Mouse (Mus musculus) MEL (cell line): ENCODE measurements around the gene Phtf1. TPM values are rescaled to one million over a fixed set of nuclear protein-coding genes. Genes with fewer than 3 reads are reported as not detected.

ENCODE experiments used
- DNase-seq: peaks from one replicate; pipeline ENCODE4 v3.0.0; 2011; ENCODE audit warnings: low read depth, low spot score
- H3K27ac ChIP-seq: 2 replicates; pipeline ENCODE4 v1.5.1; 2012; ENCODE audit warnings: low read depth, mild to moderate bottlenecking, control low read depth, low read length, moderate library complexity; ENCODE audit not compliant: control insufficient read depth
- H3K27me3 ChIP-seq, 2 experiments: fragments of 150-350 bp in 1 of 2; sonication (generic) in 1 of 2; 2 replicates each; pipeline ENCODE4 v1.6.1; 2012; ENCODE audit warnings: low read length in 2 of 2, mild to moderate bottlenecking in 2 of 2, improper control_type of control experiment in 1 of 2, moderate library complexity in 1 of 2; ENCODE audit not compliant: insufficient read depth in 2 of 2, control insufficient read depth in 1 of 2
- H3K36me3 ChIP-seq, 2 experiments: 2 replicates each; pipeline ENCODE4 v1.6.1; 2012 to 2014; ENCODE audit warnings: low read length in 2 of 2, improper control_type of control experiment in 1 of 2, inconsistent platforms in 1 of 2, mild to moderate bottlenecking in 1 of 2; ENCODE audit not compliant: insufficient read depth in 2 of 2, control insufficient read depth in 1 of 2
- H3K4me1 ChIP-seq, 2 experiments: fragments of 150-350 bp in 1 of 2; sonication (generic) in 1 of 2; 2 replicates each; pipeline ENCODE4 v1.6.1; 2012; ENCODE audit warnings: low read length in 2 of 2, improper control_type of control experiment in 1 of 2, mild to moderate bottlenecking in 1 of 2; ENCODE audit not compliant: insufficient read depth in 2 of 2, control insufficient read depth in 1 of 2
- H3K4me3 ChIP-seq, 2 experiments: fragments of 150-350 bp in 1 of 2; sonication (generic) in 1 of 2; 2 replicates each; pipeline ENCODE4 v1.5.1; 2012; ENCODE audit warnings: low read depth in 2 of 2, low read length in 2 of 2, mild to moderate bottlenecking in 2 of 2, moderate library complexity in 2 of 2, control low read depth in 1 of 2, improper control_type of control experiment in 1 of 2; ENCODE audit not compliant: control insufficient read depth in 1 of 2, insufficient read depth in 1 of 2
- H3K79me2 ChIP-seq: 2 replicates; pipeline ENCODE4 v1.6.1; 2012; ENCODE audit warnings: mild to moderate bottlenecking, low read length, moderate library complexity; ENCODE audit not compliant: control insufficient read depth, poor library complexity, insufficient read depth
- H3K9ac ChIP-seq: 2 replicates; pipeline ENCODE4 v1.6.1; 2012; ENCODE audit warnings: low read depth, mild to moderate bottlenecking, control low read depth, low read length, moderate library complexity; ENCODE audit not compliant: control insufficient read depth, poor library complexity, severe bottlenecking
- H3K9me3 ChIP-seq: fragments of 150-350 bp; sonication (generic); replicated peaks from 2 replicates; pipeline ENCODE4 v1.6.1; 2012; ENCODE audit warnings: mild to moderate bottlenecking, low read length, improper control_type of control experiment, moderate library complexity; ENCODE audit not compliant: insufficient read depth
- BHLHE40 ChIP-seq: IDR thresholded peaks from 2 replicates; pipeline ENCODE4 v1.6.1; 2012; ENCODE audit warnings: low read depth, mild to moderate bottlenecking, inconsistent platforms, low read length, improper control_type of control experiment, borderline replicate concordance
- CHD1 ChIP-seq: IDR thresholded peaks from 2 replicates; pipeline ENCODE4 v1.6.1; 2012; ENCODE audit warnings: low read depth, mild to moderate bottlenecking, inconsistent platforms, low read length, improper control_type of control experiment
- CTCF ChIP-seq, 3 experiments: IDR thresholded peaks in 2 of 3; conservative IDR thresholded peaks in 1 of 3; 2 replicates each; pipeline ENCODE4 v1.5.1; 2011 to 2012; ENCODE audit warnings: low read length in 3 of 3, low read depth in 2 of 3, mild to moderate bottlenecking in 2 of 3, improper control_type of control experiment in 1 of 3, inconsistent platforms in 1 of 3, mixed read lengths in 1 of 3, moderate library complexity in 1 of 3; ENCODE audit not compliant: control insufficient read depth in 1 of 3, insufficient read depth in 1 of 3, poor library complexity in 1 of 3, severe bottlenecking in 1 of 3
- EP300 ChIP-seq, 2 experiments: IDR thresholded peaks; 2 replicates each; pipeline ENCODE4 v1.6.1; 2011; ENCODE audit warnings: improper control_type of control experiment in 2 of 2, low read length in 2 of 2, low read depth in 1 of 2, mild to moderate bottlenecking in 1 of 2
- GABPA ChIP-seq: IDR thresholded peaks from 2 replicates; pipeline ENCODE4 v1.6.1; 2012; ENCODE audit warnings: low read depth, mild to moderate bottlenecking, inconsistent platforms, low read length, improper control_type of control experiment, moderate library complexity
- HCFC1 ChIP-seq: IDR thresholded peaks from 2 replicates; pipeline ENCODE4 v1.6.1; 2012; ENCODE audit warnings: low read depth, mild to moderate bottlenecking, inconsistent platforms, low read length, improper control_type of control experiment, moderate library complexity
- JUND ChIP-seq: IDR thresholded peaks from 2 replicates; pipeline ENCODE4 v1.6.1; 2011; ENCODE audit warnings: low read depth, mild to moderate bottlenecking, improper control_type of control experiment, low read length
- KAT2A ChIP-seq: conservative IDR thresholded peaks from 2 replicates; pipeline ENCODE4 v1.6.1; 2012; ENCODE audit warnings: low read depth, low read length, improper control_type of control experiment, inconsistent platforms
- MAFK ChIP-seq: IDR thresholded peaks from 2 replicates; pipeline ENCODE4 v1.6.1; 2011; ENCODE audit warnings: low read depth, mild to moderate bottlenecking, low read length, improper control_type of control experiment, borderline replicate concordance
- MEF2A ChIP-seq: IDR thresholded peaks from 2 replicates; pipeline ENCODE4 v1.6.1; 2014; ENCODE audit warnings: low read depth, mild to moderate bottlenecking, inconsistent platforms, low read length, improper control_type of control experiment; ENCODE audit not compliant: poor library complexity, insufficient replicate concordance, severe bottlenecking; ENCODE audit errors: extremely low read depth
- MYB ChIP-seq: IDR thresholded peaks from 2 replicates; pipeline ENCODE4 v1.6.1; 2011; ENCODE audit warnings: mild to moderate bottlenecking, low read depth, low read length, improper control_type of control experiment
- POLR2AphosphoS2 ChIP-seq: IDR thresholded peaks from 2 replicates; pipeline ENCODE4 v1.6.1; 2011; ENCODE audit warnings: low read length, improper control_type of control experiment
- SMC3 ChIP-seq: IDR thresholded peaks from 2 replicates; pipeline ENCODE4 v1.6.1; 2011; ENCODE audit warnings: low read depth, low read length, improper control_type of control experiment
- TAL1 ChIP-seq: IDR thresholded peaks from 2 replicates; pipeline ENCODE4 v1.6.1; 2012; ENCODE audit warnings: mild to moderate bottlenecking, inconsistent platforms, low read length, moderate library complexity, mixed read lengths
- TBP ChIP-seq: IDR thresholded peaks from 2 replicates; pipeline ENCODE4 v1.8.0; 2011; ENCODE audit warnings: low read depth, low read length, improper control_type of control experiment
- USF1 ChIP-seq: IDR thresholded peaks from 2 replicates; pipeline ENCODE4 v1.6.1; 2014; ENCODE audit warnings: low read depth, mild to moderate bottlenecking, inconsistent platforms, low read length, improper control_type of control experiment, moderate library complexity
- ZC3H11A ChIP-seq: IDR thresholded peaks from 2 replicates; pipeline ENCODE4 v1.6.1; 2012; ENCODE audit warnings: low read depth, mild to moderate bottlenecking, inconsistent platforms, low read length, improper control_type of control experiment
- ZKSCAN1 ChIP-seq: IDR thresholded peaks from 2 replicates; pipeline ENCODE4 v1.6.1; 2012; ENCODE audit warnings: low read depth, mild to moderate bottlenecking, inconsistent platforms, low read length, improper control_type of control experiment, moderate library complexity
- ZMIZ1 ChIP-seq: IDR thresholded peaks from 2 replicates; pipeline ENCODE4 v1.6.1; 2012; ENCODE audit warnings: low read depth, mild to moderate bottlenecking, inconsistent platforms, low read length, improper control_type of control experiment, moderate library complexity
- ZNF384 ChIP-seq: IDR thresholded peaks from 2 replicates; pipeline ENCODE4 v1.6.1; 2012; ENCODE audit warnings: low read depth, mild to moderate bottlenecking, inconsistent platforms, low read length, improper control_type of control experiment
- polyA plus RNA-seq, 2 experiments: library from polyadenylated mRNA; stranded (reverse) in 1 of 2; unstranded in 1 of 2; fragments of >175 nt in 1 of 2; fragments of >200 nt in 1 of 2; gene quantifications; 2 replicates each; pipeline versions ENCODE4 v1.2.1 to v1.2.4; 2012; ENCODE audit warnings: low replicate concordance in 2 of 2, low read depth in 1 of 2; ENCODE audit not compliant: insufficient read length in 2 of 2, insufficient read depth in 1 of 2, missing spikeins in 1 of 2
- total RNA-seq: library from RNA; depleted of rRNA; stranded (reverse); fragments of 300-350 nt; gene quantifications from 2 replicates; pipeline ENCODE4 v1.2.3, GENCODE M21; 2012

The Phtf1 gene
- total and polyA plus RNA-seq, 3 experiments: 20.0 to 23.4 TPM; not detected in 1

DNA sequence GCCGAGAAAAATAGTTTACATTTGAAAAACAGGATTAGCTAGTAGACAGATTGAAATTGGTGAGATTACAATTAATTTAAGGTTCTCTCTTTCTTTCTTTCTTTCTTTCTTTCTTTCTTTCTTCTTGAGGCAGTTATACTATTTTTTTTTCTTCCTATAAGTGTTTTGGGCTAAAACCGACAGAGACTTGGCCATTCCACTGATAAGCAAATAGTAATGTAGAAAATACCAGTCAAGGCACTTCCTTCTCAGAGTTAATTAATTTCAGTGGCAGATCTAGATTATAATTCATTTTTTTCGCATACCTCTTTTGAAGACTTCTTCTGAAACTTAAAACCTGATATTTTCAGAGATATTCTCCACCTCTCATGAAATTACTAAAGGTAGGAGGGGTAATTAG, 42.6 kb upstream of the Phtf1 start (continued):
- peak; percentile 84 for TF ChIP-seq ZNF384
- TF ChIP-seq ZKSCAN1: no peak
- TF ChIP-seq TAL1: no peak
- no peak for TF ChIP-seq ZMIZ1
- no peak for TF ChIP-seq POLR2AphosphoS2
- no peak for TF ChIP-seq MYB
- TF ChIP-seq CHD1: no peak
- TF ChIP-seq HCFC1: no peak
- TF ChIP-seq JUND: no peak
- TF ChIP-seq KAT2A: no peak

DNA sequence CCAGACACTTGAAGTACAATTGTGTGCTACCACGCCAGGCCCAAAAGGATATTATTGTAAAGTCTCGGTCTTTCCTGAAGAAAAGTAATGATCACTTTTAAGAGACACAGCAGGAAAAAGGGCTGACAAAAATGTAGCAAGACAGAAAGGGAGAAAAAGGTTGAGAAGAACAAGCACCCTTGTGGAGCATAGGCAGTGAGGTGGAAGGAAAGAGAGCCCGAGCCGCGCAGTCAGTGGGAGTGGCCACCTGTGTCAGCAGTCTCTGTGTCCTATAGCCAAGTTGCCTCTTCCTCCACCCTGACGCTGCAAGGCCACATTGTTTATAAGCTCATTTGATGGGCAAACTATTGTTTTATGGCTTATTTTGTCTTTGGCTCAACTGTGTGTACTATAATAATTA, 40.4 kb upstream of the Phtf1 start:
- Histone ChIP-seq H3K36me3 (peaks cover 24 to 26% of the 10 kb centered on the region in 2 experiments), H3K27ac (no peak overlapping the region), H3K9me3 (no peaks in the 10 kb centered on the region), H3K4me3 (no peak overlapping the region), H3K4me1 (peaks cover 7 to 30% of the 10 kb centered on the region in 2 experiments), H3K9ac (no peak overlapping the region), H3K27me3 (no peaks in the 10 kb centered on the region), H3K79me2 (peaks cover 38% of the 10 kb centered on the region)
- DNase-seq: no peak
- no peak for TF ChIP-seq CHD1
- TF ChIP-seq BHLHE40: no peak
- no peak for TF ChIP-seq USF1
- no peak for TF ChIP-seq GABPA
- no peak for TF ChIP-seq EP300 (IDR thresholded peaks at IDR 0.05; ENCODE audit: low read depth in 1 of 2, low read length in 2 of 2)
- TF ChIP-seq JUND: no peak
- no peak for TF ChIP-seq MYB
- no peak for TF ChIP-seq TBP
- TF ChIP-seq MAFK: no peak
- no peak for TF ChIP-seq SMC3
- no peak for TF ChIP-seq ZC3H11A
- no peak for TF ChIP-seq CTCF (IDR thresholded peaks at IDR 0.05 in 2 of 3, conservative IDR thresholded peaks at IDR 0.05 in 1 of 3; ENCODE audit: control insufficient read depth in 1 of 3, insufficient read depth in 1 of 3, low read depth in 2 of 3, low read length in 3 of 3, poor library complexity in 1 of 3, severe bottlenecking in 1 of 3)
- TF ChIP-seq MEF2A: no peak
